Mouse (Mus musculus) neutrophil, adult 83 days (primary cell): ENCODE measurements around the gene Lsm12. TPM values are rescaled to one million over a fixed set of nuclear protein-coding genes. Genes with fewer than 3 reads are reported as not detected.

Experiments used
- total RNA-seq, 2 experiments: library from RNA; stranded (reverse); gene quantifications; one replicate each; pipeline ENCODE4 v1.2.4; 2023

Lsm12 gene
- 10 to 100 TPM; 34.9 to 35.5 TPM for total RNA-seq

DNA sequence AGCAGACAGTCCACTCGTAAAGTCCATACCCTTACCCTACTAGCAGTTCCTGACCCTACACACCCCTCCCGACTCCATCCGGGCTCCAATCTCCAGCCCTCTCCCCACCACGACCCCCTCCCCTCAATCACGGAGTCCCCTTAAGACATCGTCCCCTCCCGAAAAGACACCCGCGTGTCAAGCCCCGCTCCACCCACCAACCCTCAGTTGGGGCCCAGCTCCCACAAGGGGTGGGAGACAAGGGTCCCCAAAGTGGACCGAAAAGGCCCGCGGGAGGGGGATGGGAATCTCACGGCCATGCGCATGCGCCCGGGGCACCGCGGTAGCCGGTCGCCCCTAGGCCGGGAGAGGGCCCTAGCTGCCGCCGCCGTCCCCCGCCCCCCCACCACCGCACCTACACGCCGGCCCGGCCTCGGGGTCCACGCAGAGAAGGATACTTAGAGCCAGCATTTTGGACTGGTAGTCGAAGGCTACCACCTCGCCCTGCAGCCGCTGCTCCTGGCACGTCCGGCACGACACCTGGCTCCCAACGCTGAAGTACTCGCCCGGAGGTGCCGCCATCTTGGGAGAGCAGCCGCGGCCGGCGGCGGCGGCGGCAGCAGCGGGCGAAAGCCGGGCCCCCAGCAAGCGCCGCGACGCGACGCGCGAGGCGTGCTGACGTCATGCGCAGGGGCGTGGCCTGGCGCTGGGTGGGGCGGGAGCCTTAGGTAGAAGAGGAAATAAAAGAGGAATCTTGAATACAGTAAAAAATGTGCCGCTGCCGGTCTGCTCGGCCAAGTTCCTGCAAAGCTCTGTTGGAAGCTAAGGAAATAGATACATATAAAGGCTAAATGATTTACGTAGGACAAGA is at the start of gene Lsm12:
TSS of gene Lsm12 (minus strand) at position 651 of the 850 bp plus-strand sequence.

DNA sequence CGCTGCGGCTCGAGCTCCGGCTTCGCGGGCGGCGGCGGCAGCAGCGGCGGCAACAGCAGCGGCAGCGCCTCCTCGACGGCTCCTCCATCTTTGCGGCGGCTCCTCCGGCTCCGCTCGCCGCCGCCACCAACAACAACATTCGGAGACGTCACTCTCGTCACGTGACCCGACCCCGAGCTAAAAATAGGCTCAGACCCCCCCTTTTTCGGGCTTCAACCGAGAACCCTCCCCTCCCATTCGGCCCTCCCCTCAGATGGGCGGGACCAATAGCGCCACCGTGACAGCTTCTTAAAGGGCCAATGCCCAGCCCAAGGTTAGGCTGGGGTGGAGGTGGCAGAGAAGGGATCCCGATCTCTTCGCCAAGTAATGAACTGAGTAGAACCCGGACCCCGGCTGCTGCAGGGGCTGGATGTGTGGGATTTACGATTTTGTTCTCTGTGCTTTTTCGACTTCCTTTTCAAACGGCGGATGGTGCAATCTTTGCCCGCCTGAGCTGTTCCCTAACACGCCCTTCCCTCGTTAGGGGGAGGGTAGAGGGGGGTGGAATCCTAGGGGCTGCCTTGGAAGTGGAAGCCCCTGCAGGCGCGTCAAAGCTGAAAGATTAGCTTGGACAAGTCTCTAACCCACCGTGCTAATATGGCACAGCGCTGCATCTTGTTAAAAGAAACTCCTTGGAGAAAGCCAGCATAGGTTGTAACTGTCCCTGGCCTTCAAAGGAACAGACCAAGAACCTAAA is 45.1 kb upstream of the Lsm12 start, which contains the start of gene Hdac5:
TSS of gene Hdac5 (minus strand) at position 161 of the 736 bp plus-strand sequence.

DNA sequence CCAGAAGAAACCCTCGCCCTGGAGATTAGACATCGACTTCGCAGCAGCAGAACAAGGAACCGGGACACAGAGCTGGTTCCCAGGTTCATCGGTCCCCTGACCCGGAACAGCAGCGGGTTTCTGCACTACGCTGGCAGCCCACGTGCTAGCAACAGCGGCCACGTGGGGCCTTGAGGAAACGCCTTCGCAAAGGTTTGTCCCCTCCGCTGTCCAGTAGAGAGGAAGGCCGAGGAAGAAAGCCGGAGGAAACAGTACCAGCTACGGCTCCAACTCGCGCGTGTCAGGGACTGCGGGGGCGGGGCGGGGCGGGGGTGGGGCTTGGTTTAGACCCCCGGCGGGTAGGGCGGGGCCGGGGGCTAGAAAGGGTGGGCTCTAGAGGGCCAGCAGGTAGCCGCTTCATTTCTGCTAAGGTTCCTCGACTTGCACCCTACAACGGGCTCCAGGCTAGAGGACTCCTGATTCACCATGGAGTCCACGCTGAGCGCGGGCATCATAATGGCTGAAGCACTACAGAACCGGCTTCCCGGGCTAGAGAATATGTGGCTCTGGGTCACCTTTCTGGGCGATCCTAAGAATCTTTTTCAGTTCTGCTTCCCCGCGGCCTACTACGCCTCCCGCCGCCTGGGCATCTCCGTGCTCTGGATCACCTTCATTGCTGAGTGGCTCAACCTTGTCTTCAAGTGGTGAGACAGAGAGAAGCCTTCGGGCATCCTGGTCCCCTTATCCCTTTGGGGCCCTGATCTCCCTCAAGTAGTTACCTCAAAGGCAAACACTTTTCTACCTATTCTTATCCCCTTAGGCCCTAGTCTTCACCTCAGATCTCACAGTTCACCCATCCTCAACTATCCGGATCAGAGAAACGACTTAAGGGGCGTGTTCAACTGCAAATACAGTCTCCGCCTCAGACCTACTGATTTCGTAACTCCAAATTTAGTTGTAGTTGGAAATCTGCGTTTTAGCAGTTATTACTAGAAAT is 4.7 kb upstream of the Lsm12 start, which contains the start of gene G6pc3:
TSS of gene G6pc3 (plus strand) at position 160 of the 976 bp plus-strand sequence.

DNA sequence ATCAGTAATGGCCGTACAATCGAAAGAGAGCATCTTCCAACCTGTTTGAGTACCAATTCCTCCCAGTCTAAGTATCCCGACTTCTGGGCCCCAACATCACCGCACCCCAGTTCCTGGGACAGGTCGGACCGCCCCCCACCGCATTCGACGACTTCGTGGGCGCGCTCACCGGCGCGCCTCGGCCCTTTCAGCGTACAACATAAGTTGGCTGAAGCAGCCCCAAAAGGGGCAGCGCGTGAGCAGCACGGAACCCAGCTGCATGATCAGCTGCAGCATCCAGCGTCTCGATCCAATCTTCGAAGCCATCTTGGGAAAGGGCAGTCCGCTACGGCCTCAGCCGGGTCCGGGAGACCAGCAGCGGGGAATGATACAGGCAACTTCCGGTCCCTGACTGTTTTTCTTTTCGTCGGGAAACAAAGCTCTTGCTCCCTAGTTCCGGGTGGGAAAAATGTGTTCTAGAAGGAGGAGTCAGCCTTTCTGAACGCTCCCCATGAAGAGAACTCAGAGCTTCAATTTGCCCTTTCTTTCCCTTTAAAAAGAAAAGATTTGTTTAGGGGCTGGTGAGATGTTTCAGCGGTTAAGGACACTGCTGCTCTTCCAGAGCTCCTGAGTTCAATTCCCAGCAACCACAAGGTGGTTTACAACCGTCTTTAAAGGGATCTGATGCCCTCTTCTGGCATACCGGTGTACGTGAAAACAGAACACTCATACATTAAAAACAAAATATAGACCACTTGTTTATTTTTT is 28.9 kb downstream of the Lsm12 start, which contains the start of gene Tmem101:
TSS of gene Tmem101 (minus strand) at position 366 of the 747 bp plus-strand sequence.

DNA sequence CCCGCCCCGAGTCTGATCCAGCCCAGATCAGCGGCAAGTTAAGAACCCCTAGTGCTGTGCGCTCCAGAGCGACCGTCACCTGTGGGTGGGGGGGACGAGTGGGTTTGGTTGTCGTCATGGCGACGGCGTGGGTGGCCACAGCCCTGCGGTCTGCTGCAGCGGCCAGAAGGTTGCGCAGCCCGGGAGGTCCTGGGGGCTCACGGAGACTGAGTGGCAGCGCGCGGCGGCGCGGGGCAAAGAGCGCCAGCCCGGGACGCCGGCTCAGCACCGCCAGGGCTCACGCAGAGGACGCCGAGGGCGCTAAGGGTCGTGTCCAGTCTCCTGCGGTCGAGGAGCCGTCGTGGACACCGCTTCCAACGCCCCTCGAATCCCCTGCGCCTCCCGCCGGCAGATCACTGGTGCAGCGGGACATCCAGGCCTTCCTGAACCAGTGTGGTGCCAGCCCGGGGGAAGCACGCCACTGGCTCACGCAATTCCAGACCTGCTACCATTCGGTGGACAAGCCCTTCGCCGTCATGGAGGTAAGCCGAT is 39.6 kb downstream of the Lsm12 start, which contains the start of gene Nags:
TSS of gene Nags (plus strand) at position 43 of the 531 bp plus-strand sequence.

Other genes starting within 250 kb of the Lsm12 start
- not detected for gene Sost, start 218.3 kb downstream of the Lsm12 start, total RNA-seq
- not detected for gene Cfap97d1, start 201.0 kb downstream of the Lsm12 start, total RNA-seq
- 10 to 100 TPM; 24.5 to 26.3 TPM for gene Dusp3, start 198.3 kb downstream of the Lsm12 start, total RNA-seq
- not detected for gene Mpp3, start 156.8 kb downstream of the Lsm12 start, total RNA-seq
- 10 to 100 TPM; 20.9 to 21.3 TPM for gene Cd300lg, start 143.8 kb downstream of the Lsm12 start, total RNA-seq
- gene Mpp2, start 96.8 kb downstream of the Lsm12 start, total RNA-seq = 1 to 10 TPM; 1.2 to 2.6 TPM
- not detected for gene Ppy, start 84.0 kb downstream of the Lsm12 start, total RNA-seq
- gene Pyy, start 77.5 kb downstream of the Lsm12 start, total RNA-seq = not detected
- not detected for gene Nags, start 39.8 kb downstream of the Lsm12 start, total RNA-seq
- 1 to 10 TPM; 8.7 to 9.7 TPM for gene Tmem101, start 28.9 kb downstream of the Lsm12 start, total RNA-seq
- 10 to 100 TPM; 21.0 to 22.3 TPM for gene G6pc3, start 4.3 kb upstream of the Lsm12 start, total RNA-seq
- gene Hdac5, start 44.9 kb upstream of the Lsm12 start, total RNA-seq = 100 to 1,000 TPM; 101 to 110 TPM
- 1 to 10 TPM; 8.7 to 9.4 TPM for gene BC030867, start 63.6 kb upstream of the Lsm12 start, total RNA-seq
- under 1 TPM in 1 of 2 experiments, not detected in 1; 0.13 TPM for gene Asb16, start 83.4 kb upstream of the Lsm12 start, total RNA-seq
- 10 to 100 TPM; 44.9 to 45.2 TPM for gene Tmub2, start 99.6 kb upstream of the Lsm12 start, total RNA-seq
- 10 to 100 TPM; 54.9 to 66.5 TPM for gene Atxn7l3, start 111.3 kb upstream of the Lsm12 start, total RNA-seq
- 10 to 100 TPM; 79.6 to 80.9 TPM for gene Ubtf, start 134.4 kb upstream of the Lsm12 start, total RNA-seq
- 10 to 100 TPM; 42.9 to 79.0 TPM for gene Slc4a1, start 180.9 kb upstream of the Lsm12 start, total RNA-seq
- gene Rundc3a, start 208.1 kb upstream of the Lsm12 start, total RNA-seq = not detected
- gene Slc25a39, start 222.7 kb upstream of the Lsm12 start, total RNA-seq = 10 to 100 TPM; 44.2 to 50.6 TPM
- gene Grn, start 245.0 kb upstream of the Lsm12 start, total RNA-seq = 100 to 1,000 TPM; 301 to 325 TPM